Mouse (Mus musculus) lung, postnatal 10 days (tissue): ENCODE data around the gene Nrg3.

Experiments used
- DNase-seq: peaks from one replicate; pipeline ENCODE4 v3.0.0; 2021

Gene Nrg3

GRCm38 (mm10) chr14:39472790-39473761, at the start of gene Nrg3:
Gene Nrg3, minus strand, starts transcription at chr14:39473088.
- DNase-seq = no peak

- no peak for DNase-seq
These were observed 36.1 kb upstream of the Nrg3 start for GRCm38 (mm10) chr14:39508956-39509355.

- no peak for DNase-seq
These were observed 903 bp upstream of the Nrg3 start for GRCm38 (mm10) chr14:39473771-39474211.

- no peak for DNase-seq
These were observed 639 bp downstream of the Nrg3 start for GRCm38 (mm10) chr14:39472146-39472751.

GRCm38 (mm10) chr14:39471236-39471981, 1.5 kb downstream of the Nrg3 start:
- no peak for DNase-seq

- DNase-seq = no peak
These were observed 27.4 kb downstream of the Nrg3 start for GRCm38 (mm10) chr14:39445501-39445900.

GRCm38 (mm10) chr14:39428503-39428902, 44.4 kb downstream of the Nrg3 start:
- DNase-seq = no peak

GRCm38 (mm10) chr14:39421874-39422273, 51.0 kb downstream of the Nrg3 start:
- DNase-seq = no peak

GRCm38 (mm10) chr14:39413270-39413669, 59.6 kb downstream of the Nrg3 start:
- DNase-seq = no peak

- no peak for DNase-seq
These were observed 86.0 kb downstream of the Nrg3 start for GRCm38 (mm10) chr14:39386845-39387244.

GRCm38 (mm10) chr14:39381321-39381720, 91.6 kb downstream of the Nrg3 start:
- DNase-seq = no peak

- DNase-seq = no peak
These were observed 99.7 kb downstream of the Nrg3 start for GRCm38 (mm10) chr14:39373220-39373619.

- DNase-seq = no peak
These were observed 116.6 kb downstream of the Nrg3 start for GRCm38 (mm10) chr14:39356251-39356650.

- no peak for DNase-seq
These were observed 120.7 kb downstream of the Nrg3 start for GRCm38 (mm10) chr14:39351979-39352737.

GRCm38 (mm10) chr14:39317424-39318110, 155.3 kb downstream of the Nrg3 start:
- no peak for DNase-seq

- DNase-seq = no peak
These were observed 158.8 kb downstream of the Nrg3 start for GRCm38 (mm10) chr14:39314111-39314510.

GRCm38 (mm10) chr14:39265121-39265520, 207.8 kb downstream of the Nrg3 start:
- no peak for DNase-seq

- DNase-seq = no peak
These were observed 208.5 kb downstream of the Nrg3 start for GRCm38 (mm10) chr14:39264422-39264821.

GRCm38 (mm10) chr14:39261016-39261415, 211.9 kb downstream of the Nrg3 start:
- DNase-seq = no peak

GRCm38 (mm10) chr14:39255391-39255790, 217.5 kb downstream of the Nrg3 start:
- no peak for DNase-seq

- no peak for DNase-seq
These were observed 232.6 kb downstream of the Nrg3 start for GRCm38 (mm10) chr14:39240267-39240666.

GRCm38 (mm10) chr14:39211472-39211871, 261.4 kb downstream of the Nrg3 start:
- DNase-seq = no peak
